Mouse (Mus musculus): ENCODE measurements at regions not wholly inside any gene's neighbourhood (a gene's known extent, or its start where the extent isn't known, plus 50 kb on each side); places are given as distances from the start of the nearest gene placed in this dataset.

- TF ChIP-seq CTCF (IDR thresholded peaks at IDR 0.05) (no peak), POLR2A (IDR thresholded peaks at IDR 0.05; ENCODE audit: insufficient read depth, low read depth, low read length) (no peak), EP300 (IDR thresholded peaks at IDR 0.05; ENCODE audit: insufficient read depth, low read depth, low read length) (no peak)
- intact Hi-C loops (cut with DNase I) = no loop called here
- no peaks in the 10 kb centered on the region for H3K79me2 ChIP-seq (replicated peaks; ENCODE audit: control insufficient read depth, insufficient read depth, low read length)
- H3K9ac ChIP-seq (ENCODE audit: low read depth, low read length) = no peak overlapping the region
- DNase-seq = no peak
- 21% methylated on average over 12 of the region's 12 CpGs for WGBS
- H3K36me3 ChIP-seq (ENCODE audit: control insufficient read depth, insufficient read depth, low read length) = no peaks in the 10 kb centered on the region
- no peaks in the 10 kb centered on the region for H3K4me1 ChIP-seq (ENCODE audit: control insufficient read depth, insufficient read depth, low read length)
- H3K4me3 ChIP-seq = no peak overlapping the region
- H3K27ac ChIP-seq = no peak overlapping the region
- no peaks in the 10 kb centered on the region for H3K27me3 ChIP-seq (ENCODE audit: control insufficient read depth, insufficient read depth, low read length)
Measured at GRCm38 (mm10) chr12:46609580-46610311, 209.0 kb downstream of the Nova1 start.

DNA sequence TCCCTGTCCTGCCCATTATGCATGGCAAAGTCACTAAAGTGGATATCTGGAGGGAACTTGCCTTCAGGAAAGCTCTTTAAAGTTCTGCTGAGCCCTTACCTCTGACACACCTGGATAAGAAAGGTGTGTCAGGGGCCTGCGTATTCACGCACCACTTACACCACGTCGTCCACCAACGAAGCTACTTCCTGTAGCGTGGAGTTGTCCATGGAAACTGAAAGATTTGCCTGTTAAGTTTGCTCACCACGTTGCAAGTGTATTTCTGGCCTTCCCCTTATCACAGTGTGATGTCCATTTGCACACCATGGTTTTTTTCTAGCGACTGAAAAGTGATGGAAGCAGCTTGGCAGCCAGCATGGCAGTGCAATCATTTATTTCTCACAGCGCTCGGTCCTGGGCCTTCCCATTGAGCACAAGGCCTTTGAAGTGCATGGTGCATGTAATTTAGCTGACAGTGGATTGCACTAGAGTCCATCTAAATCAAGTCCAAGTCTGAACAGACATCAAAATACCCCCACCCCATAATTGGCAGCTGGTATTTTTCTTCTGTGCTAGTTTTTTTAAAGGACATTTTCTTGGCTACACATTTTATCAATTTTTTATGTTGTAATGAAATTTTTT lies 210.3 kb downstream of the Nova1 start:
- WGBS = 74% methylated on average over 10 of the region's 10 CpGs
- H3K27me3 ChIP-seq (ENCODE audit: control insufficient read depth, insufficient read depth, low read length) = no peaks in the 10 kb centered on the region
- no peaks in the 10 kb centered on the region for H3K36me3 ChIP-seq (ENCODE audit: control insufficient read depth, insufficient read depth, low read length)
- no peak overlapping the region for H3K4me3 ChIP-seq
- H3K27ac ChIP-seq = no peak overlapping the region
- no peak for DNase-seq
- intact Hi-C loops (cut with DNase I) = no loop called here
- no peaks in the 10 kb centered on the region for H3K4me1 ChIP-seq (ENCODE audit: control insufficient read depth, insufficient read depth, low read length)
- no peaks in the 10 kb centered on the region for H3K79me2 ChIP-seq (replicated peaks; ENCODE audit: control insufficient read depth, insufficient read depth, low read length)
- no peak overlapping the region for H3K9ac ChIP-seq (ENCODE audit: low read depth, low read length)
- TF ChIP-seq CTCF (IDR thresholded peaks at IDR 0.05) (no peak), EP300 (IDR thresholded peaks at IDR 0.05; ENCODE audit: insufficient read depth, low read depth, low read length) (no peak), POLR2A (IDR thresholded peaks at IDR 0.05; ENCODE audit: insufficient read depth, low read depth, low read length) (no peak)

- H3K36me3 ChIP-seq (ENCODE audit: control insufficient read depth, insufficient read depth, low read length) = no peaks in the 10 kb centered on the region
Measured at GRCm38 (mm10) chr12:46597200-46597599, 221.5 kb downstream of the Nova1 start.

GRCm38 (mm10) chr12:46568665-46569064 lies 250.1 kb downstream of the Nova1 start:
- no peaks in the 10 kb centered on the region for H3K4me1 ChIP-seq (ENCODE audit: control insufficient read depth, insufficient read depth, low read length)
- no peak overlapping the region for H3K9ac ChIP-seq (ENCODE audit: low read depth, low read length)
- WGBS = 45% methylated on average over 2 of the region's 2 CpGs
- DNase-seq = no peak
- TF ChIP-seq CTCF (IDR thresholded peaks at IDR 0.05) (no peak), POLR2A (IDR thresholded peaks at IDR 0.05; ENCODE audit: insufficient read depth, low read depth, low read length) (no peak), EP300 (IDR thresholded peaks at IDR 0.05; ENCODE audit: insufficient read depth, low read depth, low read length) (no peak)
- H3K79me2 ChIP-seq (replicated peaks; ENCODE audit: control insufficient read depth, insufficient read depth, low read length) = no peaks in the 10 kb centered on the region
- no peak overlapping the region for H3K27ac ChIP-seq
- no peaks in the 10 kb centered on the region for H3K36me3 ChIP-seq (ENCODE audit: control insufficient read depth, insufficient read depth, low read length)
- no peaks in the 10 kb centered on the region for H3K27me3 ChIP-seq (ENCODE audit: control insufficient read depth, insufficient read depth, low read length)
- intact Hi-C loops (cut with DNase I) = no loop called here
- H3K4me3 ChIP-seq = no peak overlapping the region

More at GRCm38 (mm10) chr12:46597200-46597599, 221.5 kb downstream of the Nova1 start:
- intact Hi-C loops (cut with DNase I) = no loop called here
- H3K4me1 ChIP-seq (ENCODE audit: control insufficient read depth, insufficient read depth, low read length) = no peaks in the 10 kb centered on the region
- TF ChIP-seq POLR2A (IDR thresholded peaks at IDR 0.05; ENCODE audit: insufficient read depth, low read depth, low read length) (no peak), CTCF (IDR thresholded peaks at IDR 0.05) (no peak), EP300 (IDR thresholded peaks at IDR 0.05; ENCODE audit: insufficient read depth, low read depth, low read length) (no peak)
- H3K4me3 ChIP-seq = no peak overlapping the region
- no peak for DNase-seq
- H3K27ac ChIP-seq = no peak overlapping the region
- 31% methylated on average over 4 of the region's 4 CpGs for WGBS
- no peak overlapping the region for H3K9ac ChIP-seq (ENCODE audit: low read depth, low read length)
- H3K27me3 ChIP-seq (ENCODE audit: control insufficient read depth, insufficient read depth, low read length) = no peaks in the 10 kb centered on the region
- H3K79me2 ChIP-seq (replicated peaks; ENCODE audit: control insufficient read depth, insufficient read depth, low read length) = no peaks in the 10 kb centered on the region

GRCm38 (mm10) chr12:46566324-46566723 lies 252.4 kb downstream of the Nova1 start:
- no peak overlapping the region for H3K9ac ChIP-seq (ENCODE audit: low read depth, low read length)
- H3K27ac ChIP-seq = no peak overlapping the region
- WGBS = 47% methylated on average over 2 of the region's 2 CpGs
- H3K79me2 ChIP-seq (replicated peaks; ENCODE audit: control insufficient read depth, insufficient read depth, low read length) = no peaks in the 10 kb centered on the region
- intact Hi-C loops (cut with DNase I) = no loop called here
- H3K4me3 ChIP-seq = no peak overlapping the region
- no peaks in the 10 kb centered on the region for H3K27me3 ChIP-seq (ENCODE audit: control insufficient read depth, insufficient read depth, low read length)
- no peak for TF ChIP-seq EP300 (IDR thresholded peaks at IDR 0.05; ENCODE audit: insufficient read depth, low read depth, low read length)
- TF ChIP-seq CTCF (IDR thresholded peaks at IDR 0.05) = no peak
- no peak for TF ChIP-seq POLR2A (IDR thresholded peaks at IDR 0.05; ENCODE audit: insufficient read depth, low read depth, low read length)
- DNase-seq = no peak
- no peaks in the 10 kb centered on the region for H3K4me1 ChIP-seq (ENCODE audit: control insufficient read depth, insufficient read depth, low read length)
- H3K36me3 ChIP-seq (ENCODE audit: control insufficient read depth, insufficient read depth, low read length) = no peaks in the 10 kb centered on the region

- intact Hi-C loops (cut with DNase I) = no loop called here
- Histone ChIP-seq H3K36me3 (ENCODE audit: control insufficient read depth, insufficient read depth, low read length) (no peaks in the 10 kb centered on the region), H3K9ac (ENCODE audit: low read depth, low read length) (no peak overlapping the region), H3K4me3 (no peak overlapping the region), H3K27me3 (ENCODE audit: control insufficient read depth, insufficient read depth, low read length) (no peaks in the 10 kb centered on the region), H3K27ac (no peak overlapping the region), H3K79me2 (replicated peaks; ENCODE audit: control insufficient read depth, insufficient read depth, low read length) (no peaks in the 10 kb centered on the region), H3K4me1 (ENCODE audit: control insufficient read depth, insufficient read depth, low read length) (no peaks in the 10 kb centered on the region)
- WGBS = 66% methylated on average over 3 of the region's 3 CpGs
- TF ChIP-seq POLR2A (IDR thresholded peaks at IDR 0.05; ENCODE audit: insufficient read depth, low read depth, low read length) (no peak), EP300 (IDR thresholded peaks at IDR 0.05; ENCODE audit: insufficient read depth, low read depth, low read length) (no peak), CTCF (IDR thresholded peaks at IDR 0.05) (no peak)
- no peak for DNase-seq
Measured at GRCm38 (mm10) chr12:46520942-46521341, 297.8 kb downstream of the Nova1 start.
